Mouse (Mus musculus): Measurements from ENCODE around the gene Selenoo. TPM values are rescaled to one million over a fixed set of nuclear protein-coding genes. Genes with fewer than 3 reads are reported as not detected.

Selenoo gene
- polyA plus RNA-seq, 1 experiment from 2014 or later = 14.3 TPM

- no peak for ATAC-seq (ENCODE audit: low FRiP score, low TSS enrichment)
- DNase-seq (ENCODE audit: low spot score) = no peak
- TF ChIP-seq CTCF (IDR thresholded peaks at IDR 0.05; ENCODE audit: low read depth) = no peak
- no peak for TF ChIP-seq EP300 (optimal IDR thresholded peaks at IDR 0.05)
- no peak overlapping the region for H3K4me3 ChIP-seq (ENCODE audit: low read depth, low read length)
- H3K27me3 ChIP-seq (ENCODE audit: control insufficient read depth, insufficient read depth, low read length) = no peaks in the 10 kb centered on the region
- peaks cover 58% of the 10 kb centered on the region for H3K36me3 ChIP-seq (ENCODE audit: control insufficient read depth, insufficient read depth, low read length)
- no peaks in the 10 kb centered on the region for H3K4me1 ChIP-seq (replicated peaks; ENCODE audit: control insufficient read depth, insufficient read depth)
- H3K27ac ChIP-seq (replicated peaks) = no peak overlapping the region
- 88% methylated on average over 7 of the region's 7 CpGs for WGBS
- no peak overlapping the region for H3K9ac ChIP-seq (ENCODE audit: low read length)
- no peak overlapping the region for H3K4me2 ChIP-seq (replicated peaks; ENCODE audit: low read depth)
- H3K9me3 ChIP-seq (ENCODE audit: control insufficient read depth, low read length) = no peaks in the 10 kb centered on the region
These were observed 9.7 kb downstream of the Selenoo start for GRCm38 (mm10) chr15:89098616-89099015.

- no peak for DNase-seq (ENCODE audit: low spot score)
- Histone ChIP-seq H3K27ac (replicated peaks) (no peak overlapping the region), H3K27me3 (ENCODE audit: control insufficient read depth, insufficient read depth, low read length) (no peaks in the 10 kb centered on the region), H3K36me3 (ENCODE audit: control insufficient read depth, insufficient read depth, low read length) (peaks cover 56% of the 10 kb centered on the region), H3K9ac (ENCODE audit: low read length) (no peak overlapping the region), H3K4me2 (replicated peaks; ENCODE audit: low read depth) (no peak overlapping the region), H3K4me1 (replicated peaks; ENCODE audit: control insufficient read depth, insufficient read depth) (no peaks in the 10 kb centered on the region), H3K9me3 (ENCODE audit: control insufficient read depth, low read length) (no peaks in the 10 kb centered on the region), H3K4me3 (ENCODE audit: low read depth, low read length) (no peak overlapping the region)
- TF ChIP-seq EP300 (optimal IDR thresholded peaks at IDR 0.05) (no peak), CTCF (IDR thresholded peaks at IDR 0.05; ENCODE audit: low read depth) (no peak)
- ATAC-seq (ENCODE audit: low FRiP score, low TSS enrichment) = no peak
- 81% methylated on average over 12 of the region's 12 CpGs for WGBS
These were observed 11.9 kb downstream of the Selenoo start for GRCm38 (mm10) chr15:89100823-89101222.

GRCm38 (mm10) chr15:89102646-89103045 is 13.8 kb downstream of the Selenoo start:
- Histone ChIP-seq H3K9ac (ENCODE audit: low read length) (no peak overlapping the region), H3K4me2 (replicated peaks; ENCODE audit: low read depth) (no peak overlapping the region), H3K27me3 (ENCODE audit: control insufficient read depth, insufficient read depth, low read length) (no peaks in the 10 kb centered on the region), H3K9me3 (ENCODE audit: control insufficient read depth, low read length) (no peaks in the 10 kb centered on the region), H3K27ac (replicated peaks) (no peak overlapping the region), H3K36me3 (ENCODE audit: control insufficient read depth, insufficient read depth, low read length) (peaks cover 47% of the 10 kb centered on the region), H3K4me1 (replicated peaks; ENCODE audit: control insufficient read depth, insufficient read depth) (no peaks in the 10 kb centered on the region), H3K4me3 (ENCODE audit: low read depth, low read length) (no peak overlapping the region)
- DNase-seq (ENCODE audit: low spot score) (no peak), ATAC-seq (ENCODE audit: low FRiP score, low TSS enrichment) (no peak)
- WGBS = 79% methylated on average over 5 of the region's 5 CpGs
- TF ChIP-seq CTCF (IDR thresholded peaks at IDR 0.05; ENCODE audit: low read depth) (no peak), EP300 (optimal IDR thresholded peaks at IDR 0.05) (no peak)

GRCm38 (mm10) chr15:89103921-89104320 is 15.0 kb downstream of the Selenoo start:
- Histone ChIP-seq H3K4me1 (replicated peaks; ENCODE audit: control insufficient read depth, insufficient read depth) (no peaks in the 10 kb centered on the region), H3K9ac (ENCODE audit: low read length) (no peak overlapping the region), H3K4me3 (ENCODE audit: low read depth, low read length) (no peak overlapping the region), H3K36me3 (ENCODE audit: control insufficient read depth, insufficient read depth, low read length) (peaks cover 41% of the 10 kb centered on the region), H3K9me3 (ENCODE audit: control insufficient read depth, low read length) (no peaks in the 10 kb centered on the region), H3K27ac (replicated peaks) (no peak overlapping the region), H3K27me3 (ENCODE audit: control insufficient read depth, insufficient read depth, low read length) (no peaks in the 10 kb centered on the region), H3K4me2 (replicated peaks; ENCODE audit: low read depth) (no peak overlapping the region)
- TF ChIP-seq CTCF (IDR thresholded peaks at IDR 0.05; ENCODE audit: low read depth) (no peak), EP300 (optimal IDR thresholded peaks at IDR 0.05) (no peak)
- ATAC-seq (ENCODE audit: low FRiP score, low TSS enrichment) = no peak
- WGBS = 84% methylated on average over 10 of the region's 10 CpGs
- DNase-seq (ENCODE audit: low spot score) = no peak

GRCm38 (mm10) chr15:89104425-89104824 is 15.5 kb downstream of the Selenoo start:
- DNase-seq (ENCODE audit: low spot score) (no peak), ATAC-seq (ENCODE audit: low FRiP score, low TSS enrichment) (no peak)
- TF ChIP-seq EP300 (optimal IDR thresholded peaks at IDR 0.05) = no peak
- Histone ChIP-seq H3K9me3 (ENCODE audit: control insufficient read depth, low read length) (no peaks in the 10 kb centered on the region), H3K27me3 (ENCODE audit: control insufficient read depth, insufficient read depth, low read length) (no peaks in the 10 kb centered on the region), H3K4me2 (replicated peaks; ENCODE audit: low read depth) (no peak overlapping the region), H3K4me1 (replicated peaks; ENCODE audit: control insufficient read depth, insufficient read depth) (no peaks in the 10 kb centered on the region), H3K36me3 (ENCODE audit: control insufficient read depth, insufficient read depth, low read length) (peaks cover 39% of the 10 kb centered on the region), H3K4me3 (ENCODE audit: low read depth, low read length) (no peak overlapping the region), H3K27ac (replicated peaks) (no peak overlapping the region), H3K9ac (ENCODE audit: low read length) (no peak overlapping the region)
- 98% methylated on average over 8 of the region's 8 CpGs for WGBS

- Histone ChIP-seq H3K27me3 (ENCODE audit: control insufficient read depth, insufficient read depth, low read length) (no peaks in the 10 kb centered on the region), H3K36me3 (ENCODE audit: control insufficient read depth, insufficient read depth, low read length) (peaks cover 27% of the 10 kb centered on the region), H3K4me2 (replicated peaks; ENCODE audit: low read depth) (no peak overlapping the region), H3K9ac (ENCODE audit: low read length) (no peak overlapping the region), H3K4me3 (ENCODE audit: low read depth, low read length) (no peak overlapping the region), H3K4me1 (replicated peaks; ENCODE audit: control insufficient read depth, insufficient read depth) (no peaks in the 10 kb centered on the region), H3K9me3 (ENCODE audit: control insufficient read depth, low read length) (no peaks in the 10 kb centered on the region), H3K27ac (replicated peaks) (no peak overlapping the region)
- no peak for TF ChIP-seq CTCF (IDR thresholded peaks at IDR 0.05; ENCODE audit: low read depth)
- no peak for DNase-seq (ENCODE audit: low spot score)
- no peak for ATAC-seq (ENCODE audit: low FRiP score, low TSS enrichment)
- 91% methylated on average over 13 of the region's 13 CpGs for WGBS
These were observed 17.2 kb downstream of the Selenoo start for GRCm38 (mm10) chr15:89106073-89106472.

Data from stomach, postnatal 0 days (tissue).